Mouse (Mus musculus): ENCODE results near the gene Slc33a1.

DNA sequence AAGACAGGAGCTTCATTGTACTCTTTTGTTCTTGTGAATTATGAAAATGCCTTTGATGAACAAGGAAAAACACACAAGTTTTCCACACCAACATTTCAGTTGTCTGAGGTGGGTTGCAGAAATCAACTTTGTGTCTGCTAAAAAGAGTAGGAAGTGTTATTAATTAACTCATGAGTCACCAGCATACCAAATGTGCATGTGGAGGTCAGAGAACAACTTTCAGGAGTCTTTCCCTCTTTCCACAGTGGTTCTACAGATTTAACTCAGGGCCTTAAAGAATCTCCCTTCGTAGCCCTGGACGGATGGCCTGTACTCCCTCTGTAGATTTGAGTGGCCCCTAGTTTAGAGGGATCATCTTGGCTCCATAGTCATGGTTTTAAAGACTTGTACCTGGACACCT is 60.4 kb downstream of the Slc33a1 start:
- TF ChIP-seq FLI1 (IDR thresholded peaks at IDR 0.05; ENCODE audit: low read length) (no peak), GATA1 (IDR thresholded peaks at IDR 0.05; ENCODE audit: borderline replicate concordance, low read length) (no peak)

Measured in megakaryocyte, embryonic 14.5 days (primary cell).